Mouse (Mus musculus): ENCODE measurements around the gene Cacna1e. TPM values are rescaled to one million over a fixed set of nuclear protein-coding genes. Genes with fewer than 3 reads are reported as not detected.

Gene Cacna1e
- total RNA-seq, 2 experiments from 2014 or later: 213 to 233 TPM

DNA sequence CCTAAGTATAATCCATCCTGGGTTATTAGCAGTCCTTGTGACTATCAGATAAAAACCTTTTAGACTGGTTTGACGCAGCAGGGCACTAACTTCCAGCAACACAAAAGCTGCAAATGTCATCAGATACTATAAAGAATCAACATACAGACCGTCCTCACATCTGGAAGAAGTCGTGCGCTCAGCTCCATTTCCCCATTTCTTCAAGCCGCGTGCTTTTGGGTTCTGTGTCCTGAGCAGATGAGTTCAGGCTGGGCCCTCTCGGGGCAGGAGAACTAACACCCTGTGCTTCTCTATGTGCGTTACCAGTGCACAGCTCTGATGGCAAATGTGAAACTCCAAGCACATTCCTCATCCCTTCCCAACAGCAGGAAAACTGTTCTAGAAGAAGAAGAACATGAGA is 177.3 kb downstream of the Cacna1e start:
- DNase-seq: no peak

DNA sequence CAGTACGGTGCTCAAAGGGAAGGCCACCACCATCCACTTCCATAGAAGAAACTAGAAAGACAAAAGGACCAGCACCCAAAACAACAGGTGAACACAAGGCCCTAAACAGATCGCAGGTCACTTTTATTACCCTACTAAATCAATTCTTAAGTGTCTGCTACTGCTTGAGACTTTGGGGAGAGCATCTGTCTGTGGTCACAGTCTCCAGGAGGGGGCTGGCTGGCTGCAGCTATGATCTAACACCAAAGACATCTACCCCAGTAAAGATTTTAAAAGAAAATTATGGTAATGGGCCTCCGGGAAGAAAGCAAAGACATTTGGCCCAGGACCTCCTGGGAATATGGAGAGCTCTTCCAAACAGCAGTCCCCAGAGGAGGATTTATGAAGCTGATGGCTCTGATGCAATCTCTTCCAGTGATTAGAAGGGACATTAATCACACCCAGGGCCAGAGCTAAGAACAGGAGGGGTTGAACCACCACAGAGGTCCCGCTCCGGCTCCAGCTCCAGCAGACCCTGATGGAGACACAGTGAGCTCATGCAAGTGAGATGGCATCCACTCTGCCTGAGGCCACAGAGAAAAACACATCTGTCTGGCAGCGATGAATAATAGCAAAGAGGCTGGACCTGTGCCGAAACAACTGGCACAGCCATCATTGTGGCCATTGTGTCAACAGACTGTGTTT is 178.3 kb downstream of the Cacna1e start:
- no peak for DNase-seq

DNA sequence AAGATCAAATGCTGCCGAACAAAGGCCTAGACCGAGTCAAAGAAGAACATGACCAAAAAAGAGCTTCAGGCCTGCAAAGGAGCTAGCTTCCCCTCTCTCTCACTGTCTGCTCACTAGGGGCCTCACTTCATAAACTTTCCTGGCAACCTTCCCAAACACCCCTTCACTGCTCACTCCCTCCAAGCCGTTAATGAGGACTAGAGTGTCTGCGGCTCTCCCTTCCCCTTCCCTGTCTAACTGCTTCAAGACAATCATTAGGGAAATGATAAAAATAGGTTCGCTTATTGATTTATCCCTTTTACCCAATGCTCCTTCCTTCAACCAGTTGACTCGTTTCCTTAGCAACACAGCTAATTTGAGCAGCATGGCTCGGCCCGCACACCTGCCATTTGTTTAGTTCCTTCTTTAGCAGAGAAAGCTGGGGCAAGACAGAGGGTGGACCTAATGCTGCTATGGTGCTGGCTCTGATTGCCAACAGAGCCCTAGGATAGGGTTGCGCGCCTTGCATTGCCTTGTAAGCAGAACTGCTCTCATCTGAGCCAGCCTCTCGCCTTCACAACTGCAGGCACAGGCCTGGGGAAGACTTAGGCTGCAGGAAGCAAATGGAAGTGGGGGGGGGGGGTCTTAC is 179.6 kb downstream of the Cacna1e start:
- peak in 1 of 2 experiments; percentile 58 for DNase-seq

DNA sequence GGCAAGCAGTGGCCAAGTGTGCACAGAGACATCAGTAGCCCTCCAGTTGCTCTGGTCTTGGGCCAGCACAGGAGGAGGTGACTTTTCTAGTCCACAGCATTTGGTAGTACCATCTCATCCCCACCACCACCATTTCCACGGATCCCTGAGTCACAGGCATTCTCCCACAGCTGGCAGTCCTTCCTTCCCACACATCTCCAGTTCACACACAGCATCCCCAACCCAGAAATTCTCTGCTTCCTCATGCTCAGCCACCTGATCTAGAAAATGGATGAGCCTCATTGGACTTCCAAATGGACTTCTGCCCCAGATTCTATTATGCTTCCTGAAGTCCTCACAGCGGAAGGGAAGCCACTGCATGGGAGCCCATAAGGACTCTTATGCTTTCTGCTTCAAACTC is 181.7 kb downstream of the Cacna1e start:
- DNase-seq: no peak

DNA sequence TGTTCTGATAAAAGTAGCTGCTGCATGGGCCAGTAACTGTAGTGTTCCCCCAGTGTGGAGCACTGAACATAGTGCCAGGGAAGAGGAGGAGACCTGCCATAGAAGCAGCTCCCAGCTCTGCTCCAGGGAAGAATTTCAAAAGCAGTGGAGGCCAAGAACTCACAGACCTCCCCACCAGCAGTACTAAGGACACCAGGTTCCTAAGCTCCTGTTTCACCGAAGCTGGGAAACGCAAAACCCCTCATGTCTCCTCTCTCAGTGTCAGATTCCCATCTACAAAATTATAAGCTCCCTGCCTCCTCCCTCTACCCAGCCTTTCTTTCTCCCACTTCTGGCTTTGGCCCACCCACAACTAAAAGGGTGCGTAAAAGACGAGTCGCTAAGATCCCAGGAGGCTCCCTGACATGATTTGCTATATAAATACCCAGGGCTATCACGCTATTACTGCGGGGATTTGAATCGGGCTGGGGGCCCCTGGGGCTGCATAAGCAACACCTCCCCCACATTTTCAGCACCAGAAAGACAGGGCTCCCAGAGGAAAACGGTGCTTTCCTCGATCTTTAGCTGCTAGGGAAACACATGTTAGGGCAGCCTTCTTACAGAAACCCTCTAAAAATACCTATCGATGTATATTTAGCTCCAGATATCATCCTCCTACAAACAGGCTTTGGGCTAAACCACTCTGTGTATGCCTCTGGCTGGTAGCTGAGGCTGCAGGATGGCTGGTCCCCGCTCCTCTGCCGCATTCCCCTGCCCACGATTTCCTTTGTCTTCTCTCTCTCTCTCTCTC is 195.2 kb downstream of the Cacna1e start:
- no peak for DNase-seq

DNA sequence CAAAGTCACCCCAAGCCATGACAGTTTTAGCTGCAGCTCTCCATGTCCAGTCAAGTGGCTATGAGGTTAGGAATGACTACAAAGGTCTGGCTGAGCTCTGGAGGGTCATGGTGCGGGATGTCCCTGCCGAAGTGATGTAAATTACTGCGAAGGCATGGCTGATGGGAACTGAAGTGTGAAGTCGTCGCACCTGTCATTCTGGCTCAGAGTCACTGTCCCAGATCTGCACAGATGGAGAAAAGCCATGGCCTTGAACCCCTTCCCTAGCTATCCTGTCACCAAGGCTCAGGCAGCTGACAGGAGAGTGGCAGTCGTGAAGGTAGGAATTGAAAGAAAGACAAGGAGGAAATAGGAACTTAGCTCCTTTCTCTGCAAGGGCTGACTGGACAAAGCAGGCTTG is 197.4 kb downstream of the Cacna1e start:
- no peak for DNase-seq

DNA sequence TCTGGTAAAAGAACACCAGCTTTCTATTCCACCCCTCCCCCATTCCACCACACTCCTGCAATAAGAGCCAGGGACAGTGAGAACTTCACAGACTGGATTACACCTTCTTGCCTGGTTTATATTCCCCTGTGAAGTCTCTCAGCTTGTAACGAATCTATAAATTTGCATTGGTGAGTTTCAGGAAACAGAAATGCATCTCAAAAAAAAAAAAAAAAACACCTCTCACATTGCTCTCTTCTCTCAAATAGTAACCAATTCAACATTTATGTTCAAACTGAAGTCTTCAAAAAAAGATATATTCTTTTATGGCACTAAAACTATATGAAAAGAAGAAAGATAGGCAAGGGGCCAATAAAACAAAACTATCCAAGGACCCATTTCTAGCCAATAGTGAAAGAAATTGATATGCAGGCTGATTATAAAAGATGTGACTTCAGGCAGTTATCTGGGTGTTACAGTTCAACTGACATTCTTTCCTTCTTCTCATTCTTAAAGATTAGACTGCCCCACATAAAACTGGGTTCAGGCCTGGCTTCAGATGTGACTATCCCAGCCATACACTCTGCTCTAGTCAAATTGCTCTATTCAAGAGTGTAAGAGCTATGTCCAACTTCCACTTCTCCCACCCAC is 200.7 kb downstream of the Cacna1e start:
- no peak for DNase-seq

DNA sequence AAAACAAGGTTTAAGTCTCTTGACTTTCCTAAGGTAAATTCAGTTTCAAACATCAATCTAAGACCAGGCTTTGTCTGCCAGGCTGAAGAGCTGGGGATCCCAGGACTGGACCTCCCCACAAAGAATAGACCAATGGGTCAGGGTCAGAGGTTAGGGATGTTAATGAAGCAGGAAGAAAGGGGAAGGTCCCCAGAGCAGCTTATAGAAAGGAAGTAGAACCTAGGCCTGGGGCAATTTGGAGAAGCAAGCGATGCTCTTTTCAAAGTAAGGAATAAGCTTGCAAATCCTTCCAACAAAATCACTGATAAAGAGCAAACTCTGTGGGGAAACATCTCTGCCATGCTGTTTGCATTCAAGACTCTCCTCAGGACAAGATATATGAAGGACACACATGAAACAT is 205.3 kb downstream of the Cacna1e start:
- DNase-seq: no peak

DNA sequence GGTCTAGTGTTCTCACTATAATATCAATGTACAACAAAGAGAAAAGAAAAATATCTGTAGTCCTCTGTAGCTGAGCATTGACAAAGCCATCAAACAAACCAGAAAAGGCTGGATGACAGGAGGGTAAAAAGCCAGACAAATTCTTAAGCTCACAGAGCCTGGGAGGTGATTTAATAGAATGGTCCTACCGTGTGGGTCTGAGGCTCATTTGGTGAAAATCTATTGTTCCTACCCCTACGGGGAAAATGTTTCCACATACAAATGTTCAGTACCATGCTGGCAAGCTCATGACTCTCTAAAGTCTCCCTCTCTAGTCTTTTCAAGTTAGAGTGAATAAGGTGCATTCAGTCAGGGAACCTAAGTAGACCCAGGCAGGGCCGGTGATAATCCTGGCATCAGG is 206.2 kb downstream of the Cacna1e start:
- no peak for DNase-seq

DNA sequence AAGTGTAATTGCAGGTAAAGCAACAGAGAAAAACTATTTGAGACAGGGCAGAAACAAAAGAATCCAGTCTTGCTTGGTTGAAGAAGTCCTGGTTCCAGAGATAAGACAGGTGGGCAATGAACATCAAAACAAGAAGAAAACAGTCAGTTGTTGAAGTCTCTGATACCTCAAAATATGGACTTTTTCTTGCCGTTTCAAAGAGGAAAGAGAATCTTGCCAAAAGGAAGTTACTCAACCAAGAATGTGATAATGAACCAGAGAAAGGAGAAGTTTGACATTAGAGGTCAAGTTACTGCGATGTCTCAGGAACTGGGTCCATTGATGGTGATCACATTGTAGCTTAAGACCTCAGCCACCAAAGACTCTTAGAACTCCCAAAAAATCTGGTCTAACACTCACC is 206.6 kb downstream of the Cacna1e start:
- no peak for DNase-seq

DNA sequence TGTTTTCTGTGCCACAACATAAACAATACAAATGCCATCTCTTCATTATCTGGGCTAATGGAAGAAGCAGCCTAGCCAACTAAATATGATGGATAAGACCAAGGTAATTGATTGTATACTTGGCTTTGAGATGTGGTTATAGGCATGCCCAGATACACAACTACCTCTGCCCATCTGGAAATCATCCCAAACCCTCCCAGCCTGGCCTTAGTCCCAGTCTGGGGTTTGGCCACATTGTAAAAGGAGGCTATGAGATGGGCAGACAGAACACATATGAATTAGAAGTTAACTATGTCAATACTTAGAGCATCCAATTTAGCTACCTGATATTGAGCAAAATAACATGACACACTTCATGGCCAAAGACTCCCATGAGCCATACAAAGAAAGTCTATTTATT is 220.6 kb downstream of the Cacna1e start:
- no peak for DNase-seq

DNA sequence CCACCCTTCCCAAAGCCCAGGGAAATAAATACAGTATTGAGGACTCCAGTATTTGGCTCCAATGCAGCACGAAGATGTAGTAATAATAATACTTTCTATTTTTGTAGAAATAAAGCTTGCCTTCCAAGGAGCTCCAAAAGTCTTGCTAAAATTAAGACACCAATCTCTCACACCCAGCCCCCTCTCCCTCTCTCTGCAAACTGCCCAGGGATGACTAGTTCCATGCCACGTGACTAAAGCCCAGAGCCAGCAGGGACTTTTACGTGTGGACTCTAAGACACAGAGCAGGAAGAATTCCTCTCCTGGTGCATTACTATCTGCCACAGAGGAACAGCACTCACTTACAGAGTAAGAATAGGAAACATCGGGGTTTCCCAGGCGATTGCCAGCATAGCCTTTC is 222.3 kb downstream of the Cacna1e start:
- no peak for DNase-seq

DNA sequence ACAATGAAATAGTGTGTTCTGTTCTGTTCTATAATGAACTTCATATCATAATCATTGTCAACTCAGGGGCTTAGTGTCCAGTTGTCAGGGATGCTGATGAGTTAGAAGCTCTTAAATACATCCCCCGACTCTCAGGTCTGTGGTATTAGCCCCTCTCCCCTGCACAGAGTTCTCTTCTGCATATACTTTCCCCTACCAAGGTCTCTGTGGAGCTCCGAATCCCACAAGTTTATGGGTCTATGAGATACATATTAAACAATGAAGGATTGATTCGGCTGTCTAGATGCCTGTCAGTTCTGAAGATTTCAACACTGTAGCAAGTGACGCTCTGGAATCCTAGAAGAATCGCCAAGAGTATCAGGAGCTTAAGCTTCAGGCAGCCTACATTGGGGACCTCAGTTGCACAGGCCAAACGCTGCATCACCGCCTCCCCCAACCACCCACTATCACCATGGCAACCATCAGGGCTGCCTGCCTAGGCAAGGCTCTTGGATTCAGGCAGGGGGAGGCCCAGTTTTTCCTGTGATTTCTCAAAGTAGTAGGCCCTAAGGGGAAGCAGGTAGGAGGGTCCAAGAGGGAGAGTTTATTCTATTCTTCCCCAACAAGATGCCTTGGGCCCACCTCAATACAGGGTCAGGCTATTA is 223.0 kb downstream of the Cacna1e start:
- DNase-seq: peak; percentile 81 to 82

DNA sequence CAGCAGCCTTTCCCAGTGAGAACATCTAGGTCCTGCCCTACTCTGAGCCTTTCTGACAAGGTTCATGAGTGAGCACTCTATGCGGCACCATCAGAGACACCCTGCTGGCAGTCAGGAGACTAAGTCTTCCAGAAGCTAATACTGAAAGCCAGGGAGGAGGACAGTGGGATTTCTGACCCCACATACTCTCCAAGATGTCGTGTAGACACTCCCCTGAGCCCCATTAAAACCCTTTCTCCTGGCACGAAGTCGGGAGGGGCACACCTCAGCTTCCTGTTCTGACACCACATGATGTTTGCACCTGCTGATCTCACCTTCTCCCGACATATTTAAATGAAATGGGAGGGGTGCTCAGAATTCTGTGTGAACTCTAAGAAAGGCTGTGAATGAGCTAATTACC is 226.9 kb downstream of the Cacna1e start:
- DNase-seq: no peak

DNA sequence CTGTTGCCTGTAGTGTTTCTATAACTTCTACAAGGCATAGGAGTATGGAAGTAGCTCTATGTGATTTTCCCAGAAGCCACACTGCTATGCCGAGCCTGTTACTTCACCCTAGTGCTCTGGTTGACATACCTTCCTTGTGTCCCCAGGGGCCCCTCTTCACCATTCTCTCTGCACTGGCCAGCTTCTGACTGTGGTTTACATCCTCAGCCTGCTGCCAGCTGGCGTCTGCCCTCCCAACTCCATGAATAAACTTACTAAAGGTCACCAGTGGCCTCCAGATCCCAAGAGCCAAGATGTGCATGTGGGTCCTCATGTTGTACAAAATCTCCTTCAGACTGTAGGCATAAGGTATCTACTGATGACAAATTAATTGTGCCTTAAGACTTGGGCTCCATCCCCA is 230.3 kb downstream of the Cacna1e start:
- no peak for DNase-seq

DNA sequence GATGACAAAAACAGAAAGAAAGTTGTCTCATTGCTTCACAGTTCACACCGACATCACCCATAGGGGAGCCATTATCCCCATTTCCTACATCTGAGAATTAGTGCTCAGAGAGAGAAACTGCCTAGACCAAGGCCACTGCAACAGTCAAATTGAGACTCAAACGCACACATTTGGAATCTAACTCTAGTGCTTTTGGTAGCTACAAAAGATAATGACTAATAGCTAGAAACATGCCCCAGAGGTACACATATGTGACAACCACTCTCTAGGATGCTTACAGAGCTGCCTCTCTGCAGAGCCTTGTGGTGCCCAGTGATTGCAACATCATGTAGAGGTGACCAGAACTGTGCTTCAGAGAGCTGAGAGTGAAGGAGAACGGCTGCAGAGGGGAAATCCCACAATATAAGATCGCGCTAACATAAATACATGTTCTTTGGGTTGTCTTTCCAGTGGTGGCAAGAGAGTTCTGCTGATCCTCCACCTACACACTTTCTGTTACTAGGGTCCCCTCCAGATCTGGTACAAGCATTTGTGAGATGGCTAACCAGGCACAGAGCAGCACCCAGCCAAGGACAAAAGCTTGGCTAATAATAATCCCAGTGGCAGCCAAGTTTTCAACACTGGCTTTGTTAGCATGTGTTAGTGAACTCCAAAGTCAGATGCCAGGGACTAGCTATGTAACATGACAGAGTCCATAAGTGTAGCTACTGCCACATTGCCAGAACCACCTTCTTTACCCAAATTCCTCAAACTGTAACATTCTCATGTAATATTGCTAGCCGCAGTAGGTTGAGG is 237.9 kb downstream of the Cacna1e start:
- DNase-seq: peak in 1 of 2 experiments; percentile 19

DNA sequence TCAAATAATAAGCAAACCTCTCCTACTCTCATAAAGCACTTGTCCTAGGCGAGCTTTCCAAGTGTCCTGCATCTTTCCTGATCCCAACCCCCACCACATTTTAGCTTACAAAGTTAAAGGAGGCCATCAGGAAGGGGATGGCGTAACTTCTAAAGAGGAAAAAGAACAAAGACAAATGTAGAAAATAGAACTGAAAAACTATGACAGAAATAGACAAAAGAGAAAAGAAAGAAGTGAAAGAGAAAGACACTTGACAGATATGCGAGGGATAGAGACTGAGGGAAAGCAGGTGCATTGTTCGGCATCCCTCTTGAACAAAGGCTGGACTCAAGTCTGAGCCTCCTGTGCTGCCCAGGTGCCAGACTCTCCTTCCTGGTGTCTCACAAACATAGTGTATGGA is 246.5 kb downstream of the Cacna1e start:
- DNase-seq: no peak

DNA sequence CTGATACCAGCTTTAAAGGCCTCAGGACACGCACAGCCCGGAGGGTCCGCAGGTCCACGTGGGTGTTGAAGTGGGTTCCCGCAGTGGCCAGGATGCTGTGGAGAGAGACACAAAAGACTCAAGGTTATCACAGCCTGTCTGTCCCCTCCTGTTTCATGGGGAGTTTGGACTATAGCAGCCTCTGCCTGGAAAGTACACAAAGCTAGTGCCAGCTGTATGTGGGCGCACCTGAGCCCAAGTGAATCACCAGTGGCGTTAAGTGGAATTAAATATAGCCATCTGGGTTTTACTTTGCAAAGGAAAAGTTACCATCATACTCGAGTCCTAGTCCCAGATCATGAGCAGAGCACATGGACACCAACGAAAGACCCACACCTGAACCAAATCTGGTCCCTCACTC is 248.5 kb downstream of the Cacna1e start:
- no peak for DNase-seq

DNA sequence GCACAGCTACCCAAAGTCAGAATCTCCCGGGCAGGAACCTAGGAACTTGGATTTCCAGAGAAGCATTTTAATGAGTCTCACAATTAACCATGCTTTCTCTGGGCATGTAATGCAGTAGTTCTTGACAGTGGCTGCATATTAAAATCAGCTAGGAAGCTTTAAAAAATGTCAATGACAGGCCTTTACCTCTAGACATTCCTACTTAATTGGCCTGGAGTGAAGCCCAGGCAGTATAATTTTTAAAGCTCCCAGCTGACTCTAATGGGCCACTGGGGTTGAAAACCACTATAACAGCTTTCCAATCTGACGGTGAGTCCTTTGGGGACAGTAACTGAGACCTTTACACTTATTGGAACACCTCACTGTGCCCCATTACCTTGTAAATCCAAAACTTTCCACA is 251.4 kb downstream of the Cacna1e start:
- DNase-seq: no peak

DNA sequence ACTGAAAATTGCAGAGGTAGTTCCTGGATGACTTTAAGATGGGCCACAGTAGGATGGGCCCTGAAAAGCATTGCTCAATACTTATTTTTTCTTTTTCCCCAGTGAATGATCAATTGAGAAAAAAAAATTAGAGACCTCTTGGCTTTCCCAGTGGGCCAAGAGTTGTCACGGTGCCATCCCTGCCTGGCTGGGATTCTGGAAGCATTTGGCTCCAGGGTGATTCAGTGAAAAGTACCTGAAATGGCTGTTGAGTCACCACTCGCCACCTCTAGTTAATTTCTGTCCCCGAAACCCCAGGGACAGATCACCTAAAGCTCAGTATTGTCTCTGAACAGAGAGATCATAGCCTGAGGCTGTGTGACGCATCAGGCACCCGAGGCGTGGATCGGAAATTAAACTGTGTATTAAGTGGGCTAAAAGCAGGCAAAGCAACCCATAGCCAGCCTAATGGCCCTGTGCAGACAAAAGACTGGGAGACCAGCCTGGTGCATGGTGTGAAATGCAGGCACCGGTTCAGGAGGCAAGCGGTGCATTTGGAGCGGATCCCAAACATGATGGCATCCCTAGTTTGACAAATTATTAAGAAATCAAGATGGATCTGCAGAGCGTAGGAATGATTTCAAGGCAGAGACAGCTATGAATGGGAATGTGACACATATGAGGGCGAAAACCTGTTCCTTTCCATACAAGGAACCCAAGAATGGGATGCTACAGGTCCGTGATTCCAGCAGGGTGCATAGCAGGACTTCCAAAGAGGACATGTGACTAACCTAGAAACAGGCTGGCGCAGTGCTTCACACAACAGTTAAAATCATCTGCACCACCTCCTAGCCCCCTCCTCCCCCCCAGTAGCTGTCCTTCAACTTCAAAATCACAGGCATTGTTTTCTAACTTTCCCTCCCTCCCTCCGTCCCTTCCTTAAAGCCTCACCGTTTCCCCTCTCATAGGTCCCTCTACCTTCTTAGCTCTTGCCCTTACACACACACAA is 261.3 kb downstream of the Cacna1e start:
- peak; percentile 25 to 34 for DNase-seq

Measured in layer of hippocampus, postnatal 36 days (tissue).